Mouse (Mus musculus): ENCODE measurements around the gene Fmnl3.

- 0 out of 2 replicates have a peak, but pooled peaks have one; percentile 3 for TF ChIP-seq CTCF (IDR thresholded peaks at IDR 0.05)
- peak; percentile 99 for TF ChIP-seq POLR2A (IDR thresholded peaks at IDR 0.05; ENCODE audit: insufficient read depth, low read depth, low read length)
These were observed 22.5 kb upstream of the Fmnl3 start, which contains the start of gene Tmbim6 for GRCm38 (mm10) chr15:99392486-99393385.

All from heart, adult 2 months (tissue).